ENCODE assay signal across 20 mouse cellular contexts in the genomic region with DNA sequence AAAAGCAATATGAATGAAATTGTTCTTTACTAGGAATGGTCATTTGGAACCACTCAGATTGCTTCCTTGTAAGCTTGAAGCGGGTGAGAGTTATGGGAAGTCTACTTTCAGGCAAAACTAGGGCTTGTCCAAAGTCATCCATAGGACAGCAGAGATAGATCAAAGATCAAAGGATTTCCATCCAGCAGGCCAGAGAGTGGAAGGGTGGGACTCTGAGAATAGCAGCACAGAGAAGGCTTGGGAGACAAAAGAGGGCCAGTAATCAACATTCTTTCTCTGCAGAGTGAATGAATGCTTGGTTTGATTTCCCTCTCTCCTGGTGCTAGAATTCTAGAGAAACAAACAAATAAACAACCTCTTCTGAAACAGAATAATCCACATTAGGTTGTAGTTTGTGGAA.
"Had no signal": no experiment of that assay in that cellular context is flagged by ENCODE, and none has a peak within 500 bp of the region (broad histone marks: within the 10 kb centered on the region; RNA-seq: fewer than 3 reads in every experiment).

No protein-coding gene starts in this region.

- H3K36me3 ChIP-seq: lung, embryonic 15.5 days; neural tube, embryonic 13.5 days; neural tube, embryonic 15.5 days had no signal

- ATAC-seq: liver, postnatal 0 days; lung, postnatal 0 days; midbrain, embryonic 16.5 days had no signal

- H3K4me3 ChIP-seq: lung, embryonic 15.5 days; midbrain, embryonic 10.5 days; midbrain, embryonic 12.5 days; neural tube, embryonic 13.5 days; neural tube, embryonic 15.5 days had no signal

- H3K27me3 ChIP-seq: lung, embryonic 15.5 days; midbrain, embryonic 12.5 days; neural tube, embryonic 13.5 days; neural tube, embryonic 15.5 days had no signal

- DNase-seq: liver, postnatal 0 days; lung, adult 2 months; lung, postnatal 14 days; lung, postnatal 36 days; midbrain, embryonic 14.5 days; retina, postnatal 1 day; right cerebral cortex, adult 18-20 months; right cerebral cortex, postnatal 25 days; right cerebral cortex, postnatal 4 days; spleen, adult 18-20 months; thymus, adult 18-20 months; thymus, postnatal 36 days had no signal

- H3K9ac ChIP-seq: liver, postnatal 0 days; lung, embryonic 15.5 days; midbrain, embryonic 12.5 days; neural tube, embryonic 13.5 days; neural tube, embryonic 15.5 days had no signal

- H3K4me2 ChIP-seq: lung, embryonic 15.5 days; midbrain, embryonic 12.5 days; neural tube, embryonic 13.5 days; neural tube, embryonic 15.5 days had no signal

- H3K9me3 ChIP-seq: lung, embryonic 15.5 days; midbrain, embryonic 12.5 days; neural tube, embryonic 13.5 days; neural tube, embryonic 15.5 days had no signal

- H3K27ac ChIP-seq: lung, embryonic 15.5 days; macrophage; midbrain, embryonic 10.5 days; midbrain, embryonic 12.5 days; neural tube, embryonic 13.5 days; neural tube, embryonic 15.5 days had no signal
